Mouse (Mus musculus) megakaryocyte, embryonic 14.5 days (primary cell): ENCODE results near the gene Hps4. TPM values are rescaled to one million over a fixed set of nuclear protein-coding genes. Genes with fewer than 3 reads are reported as not detected.
"Not testable (repeated sequence)": the region's sequence is repeated elsewhere in the genome, so short reads cannot be mapped to it uniquely, and the experiment has no call there.

ENCODE experiments used
- H3K27me3 ChIP-seq: replicated peaks from 2 replicates; pipeline ENCODE3; 2012; ENCODE audit warnings: inconsistent platforms
- H3K36me3 ChIP-seq: replicated peaks from 2 replicates; pipeline ENCODE3; 2012; ENCODE audit warnings: low read length, inconsistent platforms, mixed read lengths
- H3K4me1 ChIP-seq: 2 replicates; pipeline ENCODE4 v1.6.1; 2012; ENCODE audit warnings: inconsistent platforms
- H3K4me3 ChIP-seq: replicated peaks from 2 replicates; pipeline ENCODE3; 2012; ENCODE audit warnings: moderate library complexity, mild to moderate bottlenecking, inconsistent platforms
- H3K9me3 ChIP-seq: 2 replicates; pipeline ENCODE4 v1.6.1; 2012; ENCODE audit warnings: inconsistent platforms
- FLI1 ChIP-seq: IDR thresholded peaks from 2 replicates; pipeline ENCODE4 v1.6.1; 2012; ENCODE audit warnings: low read length, inconsistent platforms, mixed read lengths
- GATA1 ChIP-seq: IDR thresholded peaks from 3 replicates; pipeline ENCODE4 v1.6.1; 2012; ENCODE audit warnings: mixed read lengths, low read length, inconsistent platforms, borderline replicate concordance
- polyA plus RNA-seq: library from polyadenylated mRNA; stranded (reverse); fragments of >175 nt; gene quantifications from 2 replicates; pipeline ENCODE4 v1.2.3, GENCODE M21; 2012; ENCODE audit warnings: low replicate concordance; ENCODE audit not compliant: insufficient read depth

Hps4 gene
- polyA plus RNA-seq, 1 experiment, result 214 TPM

DNA sequence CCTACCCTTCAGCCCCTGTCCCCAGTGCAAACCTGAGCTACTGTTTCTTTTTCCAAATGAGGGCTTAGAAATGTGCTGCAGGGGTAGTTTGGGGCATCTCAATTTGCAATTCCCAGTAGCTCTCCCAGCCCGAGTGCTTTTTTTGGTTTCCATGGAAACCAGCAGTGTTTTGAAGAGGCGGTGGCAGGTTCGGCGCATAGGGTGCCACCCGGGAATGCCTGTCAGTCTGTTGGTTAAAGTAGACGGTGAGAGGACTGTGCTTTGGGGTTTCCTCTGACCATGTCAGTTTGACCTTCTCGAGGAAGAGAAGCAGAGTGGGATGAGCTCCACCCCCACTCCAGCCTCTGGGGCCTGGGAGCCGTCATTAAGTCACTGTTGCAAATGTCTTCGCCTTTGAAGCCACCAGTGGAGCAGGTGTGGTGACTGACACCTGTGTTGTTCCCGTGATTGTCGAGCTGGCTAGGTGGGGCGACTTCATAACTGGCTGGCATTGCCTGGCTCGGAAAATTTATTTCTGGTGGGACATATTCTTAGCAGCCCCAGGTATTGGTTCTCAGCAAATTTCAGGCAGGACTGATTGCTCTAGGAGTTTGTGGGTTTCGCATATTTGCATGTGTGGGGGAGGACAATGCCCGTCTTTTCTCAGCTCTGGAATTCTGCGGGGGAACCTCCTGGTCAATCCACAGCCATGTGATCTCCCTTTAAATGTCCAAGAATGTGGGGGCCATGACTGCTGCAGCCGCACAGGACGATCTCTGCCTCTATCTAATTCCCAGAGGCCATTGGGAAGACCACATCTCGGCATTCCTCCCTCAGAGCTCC is 68.8 kb downstream of the Hps4 start:
- no peak for TF ChIP-seq FLI1
- Histone ChIP-seq H3K4me1 (peaks cover 5% of the 10 kb centered on the region), H3K4me3 (no peak overlapping the region), H3K9me3 (peaks cover 25% of the 10 kb centered on the region), H3K36me3 (no peaks in the 10 kb centered on the region), H3K27me3 (peaks cover 75% of the 10 kb centered on the region)

DNA sequence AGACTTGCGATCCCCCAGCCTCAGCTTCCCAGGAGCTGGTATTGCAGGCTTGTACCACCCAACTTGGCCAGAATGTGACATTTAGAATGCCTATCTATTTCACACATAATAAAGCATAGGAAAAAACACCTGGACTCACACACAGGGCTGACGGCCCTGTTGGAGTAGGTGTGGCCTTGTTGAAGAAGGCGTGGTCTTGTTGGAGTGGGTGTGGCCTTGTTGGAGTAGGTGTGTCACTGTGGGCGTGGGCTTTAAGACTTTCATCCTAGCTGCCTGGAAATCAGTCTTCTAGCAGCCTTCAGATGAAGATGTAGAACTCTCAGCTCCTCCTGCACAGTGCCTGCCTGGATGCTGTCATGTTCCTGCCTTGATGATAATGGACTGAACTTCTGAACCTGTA is 69.9 kb downstream of the Hps4 start:
- Histone ChIP-seq H3K9me3 (peaks cover 33% of the 10 kb centered on the region), H3K27me3 (peaks cover 73% of the 10 kb centered on the region)
- not testable (repeated sequence) for H3K4me3 ChIP-seq, H3K4me1 ChIP-seq, H3K36me3 ChIP-seq

DNA sequence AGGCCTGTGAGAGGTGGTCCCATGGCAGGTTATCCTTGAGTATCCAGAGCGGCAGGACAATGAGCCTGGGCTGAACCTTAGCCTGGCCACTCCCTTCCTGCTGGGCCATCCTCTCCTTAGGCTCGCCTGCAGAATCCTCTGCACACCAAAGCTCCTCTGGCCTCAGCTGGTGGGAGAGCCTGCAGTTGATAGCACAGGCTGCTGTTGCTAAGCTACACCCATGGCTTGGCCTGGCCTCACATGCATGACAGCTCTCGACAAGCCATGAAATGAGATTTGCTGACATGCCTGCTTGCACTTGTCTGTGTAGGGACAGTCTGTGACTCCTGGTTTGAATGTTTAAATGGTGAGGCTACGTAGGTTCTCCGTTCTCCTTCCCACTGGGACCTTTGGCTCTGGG is 73.8 kb downstream of the Hps4 start:
- TF ChIP-seq FLI1 (no peak), GATA1 (no peak)
- peaks cover 66% of the 10 kb centered on the region for H3K27me3 ChIP-seq
- no peak overlapping the region for H3K4me3 ChIP-seq
- H3K36me3 ChIP-seq, result no peaks in the 10 kb centered on the region
- peaks cover 33% of the 10 kb centered on the region for H3K9me3 ChIP-seq
- H3K4me1 ChIP-seq, result peaks cover 7% of the 10 kb centered on the region

DNA sequence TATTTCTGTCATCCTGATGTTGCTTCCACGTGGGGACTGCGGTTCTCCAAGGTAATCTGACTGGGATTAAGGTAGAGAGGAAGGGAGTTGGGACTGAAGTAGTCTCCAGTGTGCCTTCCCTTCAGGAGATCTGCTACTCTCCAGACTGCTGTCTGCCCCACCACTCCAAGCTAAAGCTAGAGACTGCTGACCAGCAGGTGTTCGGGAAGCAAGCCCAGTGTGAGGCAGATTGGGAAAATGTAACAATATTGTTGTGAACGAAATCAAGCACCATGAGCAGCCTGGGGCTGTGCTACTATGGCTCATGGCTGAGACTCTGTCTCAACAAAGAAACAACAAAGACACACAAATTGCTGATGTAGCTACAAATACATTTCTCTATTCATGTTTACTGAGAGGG is 75.1 kb downstream of the Hps4 start:
- H3K9me3 ChIP-seq, result peaks cover 23% of the 10 kb centered on the region
- no peak for TF ChIP-seq GATA1
- no peaks in the 10 kb centered on the region for H3K36me3 ChIP-seq
- H3K27me3 ChIP-seq, result peaks cover 67% of the 10 kb centered on the region
- H3K4me1 ChIP-seq, result peaks cover 3% of the 10 kb centered on the region; the same call in 1 of the 2 replicates
- no peak overlapping the region for H3K4me3 ChIP-seq

DNA sequence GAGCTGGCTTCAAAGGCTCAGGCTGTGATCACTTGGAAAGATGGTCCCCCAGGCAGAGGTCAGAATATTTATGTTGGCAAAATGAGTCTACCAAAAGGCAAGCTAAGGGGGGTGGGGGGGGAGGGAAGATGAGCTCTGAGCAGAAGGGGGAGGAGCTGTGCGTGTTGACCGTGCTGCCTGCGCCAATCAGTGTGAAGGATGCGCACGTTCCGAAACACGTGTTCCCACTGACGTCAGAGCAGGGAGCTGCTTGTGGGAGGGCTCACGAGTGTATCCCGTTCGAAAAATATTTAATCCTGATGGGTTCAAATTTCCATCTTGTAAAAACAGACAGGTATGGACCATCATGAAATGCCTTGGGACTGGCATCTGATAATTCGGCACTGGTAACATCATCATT is 76.7 kb downstream of the Hps4 start:
- no peak for TF ChIP-seq FLI1
- no peak for TF ChIP-seq GATA1
- H3K36me3 ChIP-seq, result no peaks in the 10 kb centered on the region
- H3K4me3 ChIP-seq, result no peak overlapping the region
- peaks cover 10% of the 10 kb centered on the region; the same call in 1 of the 2 replicates for H3K9me3 ChIP-seq
- H3K27me3 ChIP-seq, result peaks cover 74% of the 10 kb centered on the region
- H3K4me1 ChIP-seq, result peaks cover 3% of the 10 kb centered on the region; the same call in 1 of the 2 replicates

DNA sequence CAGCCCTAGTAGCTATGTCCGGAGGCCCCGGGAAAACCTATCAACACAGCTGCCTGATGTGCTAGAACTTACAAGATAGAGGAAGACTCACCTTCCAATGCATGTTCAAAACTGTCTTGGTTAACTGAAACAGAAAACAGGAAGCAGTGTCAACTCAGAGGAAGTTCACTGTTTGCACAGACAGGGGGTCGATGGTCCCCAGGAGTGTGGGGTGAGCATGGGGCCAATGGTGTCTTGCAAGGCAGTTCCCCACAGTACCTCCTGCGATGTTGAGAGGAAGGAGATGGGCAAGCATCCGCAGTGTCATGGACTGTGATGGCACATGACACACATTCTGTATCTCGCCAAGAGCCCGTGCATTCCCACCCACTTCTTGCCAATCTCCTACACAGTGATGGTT is 83.8 kb downstream of the Hps4 start:
- H3K4me1 ChIP-seq, result peaks cover 24% of the 10 kb centered on the region
- H3K9me3 ChIP-seq, result 0 out of 2 replicates have a peak, but pooled peaks cover 5% of the 10 kb centered on the region
- TF ChIP-seq GATA1 (no peak), FLI1 (no peak)
- no peak overlapping the region for H3K4me3 ChIP-seq
- H3K36me3 ChIP-seq, result no peaks in the 10 kb centered on the region
- peaks cover 92% of the 10 kb centered on the region for H3K27me3 ChIP-seq

DNA sequence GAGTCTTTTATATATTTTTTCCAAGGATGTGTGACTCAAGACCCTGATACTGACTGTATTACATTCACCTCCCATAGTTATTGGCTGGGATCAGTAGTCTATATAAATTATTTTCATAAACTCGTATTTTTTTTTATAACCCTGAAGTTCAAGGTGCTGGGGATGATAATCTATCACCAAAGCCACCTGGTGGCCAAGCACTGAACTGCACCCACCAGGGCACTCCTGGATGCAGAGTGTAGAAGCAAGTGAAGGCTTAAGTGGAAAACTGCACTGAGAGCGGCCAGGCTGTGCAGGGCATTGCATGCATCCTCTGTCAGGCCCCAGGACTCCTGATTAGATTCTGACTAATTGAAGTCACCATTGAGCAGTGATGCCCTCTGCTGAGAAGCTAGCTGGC is 84.4 kb downstream of the Hps4 start:
- H3K4me1 ChIP-seq, result peaks cover 24% of the 10 kb centered on the region
- no peak for TF ChIP-seq FLI1
- no peak for TF ChIP-seq GATA1
- H3K27me3 ChIP-seq, result peaks cover 92% of the 10 kb centered on the region
- no peaks in the 10 kb centered on the region for H3K36me3 ChIP-seq
- H3K4me3 ChIP-seq, result no peak overlapping the region
- 0 out of 2 replicates have a peak, but pooled peaks cover 5% of the 10 kb centered on the region for H3K9me3 ChIP-seq

Other genes starting within 250 kb of the Hps4 start
- gene Cryba4, start 90.6 kb upstream of the Hps4 start, polyA plus RNA-seq, result 9.4 and 17.2 TPM in 2 replicates
- 0.25 and 3.6 TPM in 2 replicates for gene Crybb1, start 87.3 kb upstream of the Hps4 start, polyA plus RNA-seq
- gene Tpst2, start 66.4 kb upstream of the Hps4 start, polyA plus RNA-seq, result 299 and 479 TPM in 2 replicates
- 30.3 and 35.0 TPM in 2 replicates for gene Tfip11, start 16.7 kb upstream of the Hps4 start, polyA plus RNA-seq
- gene Srrd, start within 50 bp of the Hps4 start, polyA plus RNA-seq, result 23.5 and 26.3 TPM in 2 replicates
- gene Gm6583, start 12.9 kb downstream of the Hps4 start, polyA plus RNA-seq, result 1.0 and 1.4 TPM in 2 replicates
- not detected in 2 replicates for gene Asphd2, start 51.8 kb downstream of the Hps4 start, polyA plus RNA-seq
- not detected in 2 replicates for gene Gm6588, start 106.3 kb downstream of the Hps4 start, polyA plus RNA-seq
- gene Sez6l, start 234.1 kb downstream of the Hps4 start, polyA plus RNA-seq, result not detected in 2 replicates